Mouse (Mus musculus): ENCODE results near the gene Kalrn.
"Not testable (repeated sequence)": the region's sequence is repeated elsewhere in the genome, so short reads cannot be mapped to it uniquely, and the experiment has no call there.

The Kalrn gene

DNA sequence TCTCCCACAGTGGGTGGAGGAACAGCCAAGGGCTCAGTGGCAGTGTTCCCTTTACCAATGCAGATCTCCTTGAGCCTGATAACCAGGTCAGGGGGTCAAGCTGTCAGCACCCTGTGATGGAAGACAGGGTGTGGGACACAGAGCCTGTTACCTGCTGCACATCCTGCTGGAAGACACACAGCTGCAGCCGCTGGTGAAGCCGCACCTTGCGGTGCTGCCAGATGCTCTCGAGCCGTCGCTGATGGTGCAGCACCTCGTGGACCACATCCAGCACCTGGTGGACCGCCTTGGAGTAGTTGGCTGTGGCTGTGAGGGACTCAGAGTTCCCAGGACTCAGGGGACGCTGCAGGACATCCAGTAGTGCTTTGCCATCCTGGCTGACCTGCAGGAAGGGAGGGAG lies 265.9 kb downstream of the Kalrn start:
- DNase-seq = no peak

DNA sequence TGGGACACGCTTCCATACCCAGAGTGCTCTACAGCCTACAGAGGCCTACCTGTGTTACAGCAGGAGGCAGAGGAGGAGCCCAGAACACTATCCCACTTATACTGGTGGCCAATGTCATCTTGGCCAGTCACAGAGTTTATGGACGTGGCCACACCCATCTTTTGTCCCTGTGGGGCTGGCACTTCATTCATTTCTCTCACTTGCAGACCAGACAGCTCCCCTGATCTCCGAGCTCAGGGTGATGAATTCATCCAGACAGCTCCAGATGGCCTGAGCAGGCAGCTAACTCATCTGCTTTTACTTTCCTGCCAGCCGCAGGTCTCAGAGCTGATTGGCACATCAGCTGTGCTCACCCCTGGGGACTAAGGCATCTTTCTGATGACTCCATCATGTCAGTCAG lies 267.7 kb downstream of the Kalrn start:
- no peak for DNase-seq

DNA sequence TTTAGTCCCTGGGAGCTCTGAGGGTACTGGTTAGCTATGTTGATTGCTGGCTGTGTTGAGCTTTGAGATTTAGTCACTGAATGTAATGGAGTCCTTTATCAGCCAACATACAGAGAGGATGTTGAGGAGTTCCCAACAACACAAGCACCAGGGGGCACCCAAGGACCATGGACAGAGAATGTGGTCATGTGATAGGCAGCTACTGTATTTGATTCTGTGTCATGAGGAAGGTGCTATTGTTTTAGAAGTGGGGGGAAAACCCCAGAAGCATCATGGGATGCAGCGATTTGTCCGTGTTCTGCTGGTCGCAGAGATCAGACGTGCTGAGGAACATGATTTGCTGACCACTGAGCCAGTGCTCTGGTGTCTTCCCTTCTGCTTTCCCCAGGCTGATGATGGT lies 269.5 kb downstream of the Kalrn start:
- not testable (repeated sequence) for DNase-seq

DNA sequence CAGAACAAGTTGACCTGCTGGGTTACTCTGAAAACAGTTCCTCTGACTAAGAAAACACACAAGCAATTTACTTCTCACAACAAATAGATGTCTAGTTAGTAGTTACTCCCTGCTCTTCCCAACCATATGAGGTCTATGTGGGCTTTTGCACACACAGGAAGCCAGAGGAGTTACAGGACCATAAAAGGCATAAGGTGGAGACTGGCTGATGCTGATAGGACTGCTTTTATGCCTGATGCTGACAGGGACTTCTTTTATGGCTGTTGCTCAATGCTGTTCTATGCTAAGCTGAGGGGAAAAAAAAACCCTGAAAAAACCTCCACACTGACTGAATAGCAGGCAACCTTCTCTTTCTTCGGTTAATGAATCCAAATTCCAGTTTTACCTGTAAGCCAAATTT lies 270.8 kb downstream of the Kalrn start:
- no peak for DNase-seq

DNA sequence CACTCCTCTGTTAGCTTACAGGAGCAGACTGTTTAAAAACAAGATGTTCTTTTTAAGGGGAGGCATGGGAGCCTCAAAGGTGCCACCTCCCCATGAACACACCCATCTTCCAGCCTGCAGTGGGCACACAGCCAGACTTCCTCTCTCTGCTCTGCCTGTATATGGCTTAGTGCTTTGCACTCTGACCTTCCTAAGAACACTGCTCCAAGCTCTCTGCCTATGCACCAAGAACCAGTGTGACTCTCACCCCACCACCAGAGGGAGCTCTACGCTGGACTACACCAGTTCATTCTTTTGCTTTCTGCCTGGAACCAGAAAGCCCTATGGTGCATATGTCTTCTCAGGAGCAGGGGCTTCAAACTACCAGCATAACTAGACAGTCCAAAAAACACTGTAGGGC lies 271.3 kb downstream of the Kalrn start:
- peak; percentile 19 for DNase-seq

DNA sequence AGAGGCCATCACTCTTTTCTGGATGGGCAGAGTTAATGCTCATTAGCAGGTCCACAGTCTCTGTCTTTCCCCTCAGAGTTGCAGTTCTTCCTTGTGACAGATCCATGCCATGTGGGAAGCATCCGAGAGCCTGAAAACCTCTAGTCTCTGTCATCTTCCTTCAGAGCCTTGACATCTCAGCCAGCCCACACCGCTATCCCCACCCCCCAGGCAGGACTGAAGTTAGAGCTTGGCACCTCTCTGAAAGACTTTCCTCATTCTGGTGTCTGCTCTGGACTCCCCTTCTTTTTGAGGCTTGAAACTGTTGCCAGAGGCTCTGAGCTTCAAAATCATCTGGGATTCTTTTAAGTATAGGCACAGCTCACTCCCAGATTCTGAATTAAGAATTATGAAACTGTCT lies 274.1 kb downstream of the Kalrn start:
- DNase-seq = no peak

DNA sequence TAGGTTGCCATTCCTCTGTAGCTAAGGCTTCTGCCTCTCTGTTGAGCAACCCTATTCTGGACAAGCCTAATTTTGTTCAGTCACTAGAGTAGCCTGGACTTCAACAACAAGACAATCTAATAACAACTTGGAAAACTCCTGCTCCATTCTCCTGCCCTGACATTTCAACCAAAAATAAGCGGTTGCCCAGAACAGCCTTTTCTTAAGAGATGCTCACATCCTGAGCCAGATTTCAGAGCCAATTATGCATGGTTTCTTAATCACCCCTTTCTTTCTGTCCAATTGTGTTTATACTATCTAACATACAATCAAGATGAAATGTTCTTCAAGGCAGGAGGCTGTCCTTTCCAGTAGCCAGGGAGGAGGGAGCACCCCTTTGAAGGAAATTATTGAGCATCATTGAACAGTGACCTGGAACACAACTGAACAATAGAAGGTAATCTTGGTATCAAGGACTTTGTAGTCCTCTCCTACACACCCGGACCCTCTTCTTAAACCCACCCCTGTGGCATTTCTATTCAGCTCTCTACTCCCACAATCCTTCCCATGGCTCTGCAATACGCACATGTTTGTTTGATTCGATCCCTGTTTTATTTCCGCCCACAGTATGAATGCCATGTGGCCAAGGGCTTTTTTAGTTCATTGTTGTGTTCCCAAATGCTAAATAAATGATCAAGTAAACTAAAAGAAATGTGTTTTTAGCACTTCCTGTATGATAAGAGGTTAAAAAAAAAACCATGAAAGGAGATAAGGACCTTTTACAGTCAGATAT lies 275.2 kb downstream of the Kalrn start:
- no peak for DNase-seq

DNA sequence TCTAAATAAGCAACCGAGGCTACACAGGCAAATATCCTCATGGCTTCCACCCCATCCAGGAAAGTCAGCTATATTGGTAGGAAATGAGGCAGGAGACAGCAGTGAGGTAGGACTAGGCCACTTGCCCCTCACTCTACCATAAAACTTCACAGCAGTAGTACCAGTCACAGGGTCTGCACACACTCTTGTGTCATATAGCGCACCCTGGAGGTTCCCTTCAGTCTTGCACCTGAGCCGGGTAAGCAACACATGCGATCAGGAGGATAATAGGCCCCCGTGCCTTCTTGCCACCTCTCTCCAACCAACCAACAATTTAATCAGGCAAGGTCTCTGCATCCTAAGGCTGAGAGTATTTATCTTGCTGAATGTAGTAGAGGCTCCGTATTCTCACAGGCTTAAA lies 278.8 kb downstream of the Kalrn start:
- DNase-seq = peak; percentile 19

DNA sequence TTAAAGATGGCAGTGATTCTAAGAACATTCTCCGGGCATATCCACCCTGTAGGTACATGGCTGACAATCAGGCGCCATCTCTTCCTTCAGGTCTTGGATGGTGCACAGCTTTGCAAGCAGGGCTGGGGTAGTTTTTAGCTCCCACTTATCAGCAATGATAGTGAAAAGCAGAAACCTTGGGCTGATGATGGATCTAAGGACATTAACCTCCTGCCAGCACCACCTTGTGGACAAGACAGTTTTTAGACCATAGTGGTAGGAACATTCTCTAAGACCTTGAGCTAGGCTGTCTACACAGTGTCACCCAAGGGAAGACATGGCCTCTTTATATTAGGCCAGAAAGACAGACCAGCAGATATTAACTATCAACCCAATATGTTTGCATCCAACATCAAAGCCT lies 279.7 kb downstream of the Kalrn start:
- no peak for DNase-seq

DNA sequence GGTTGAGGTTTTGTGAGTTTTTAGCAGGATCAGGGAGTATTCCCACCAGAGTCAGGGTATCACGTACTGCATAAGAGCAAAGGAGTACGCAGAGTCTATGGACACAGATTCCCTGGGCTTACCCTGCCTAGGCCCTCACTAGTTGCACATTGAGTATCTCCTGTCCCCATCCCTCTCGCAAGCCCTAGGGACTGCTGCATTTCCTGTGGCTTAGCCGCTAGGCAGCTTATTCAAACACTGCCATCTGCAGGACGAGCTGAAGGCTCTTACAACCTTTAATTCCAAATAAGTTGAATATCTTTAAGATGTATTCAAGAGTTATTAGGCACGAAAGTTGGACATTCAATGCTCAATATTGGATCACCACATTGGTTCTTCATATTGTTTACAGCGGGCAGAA lies 283.7 kb downstream of the Kalrn start:
- peak; percentile 44 for DNase-seq

DNA sequence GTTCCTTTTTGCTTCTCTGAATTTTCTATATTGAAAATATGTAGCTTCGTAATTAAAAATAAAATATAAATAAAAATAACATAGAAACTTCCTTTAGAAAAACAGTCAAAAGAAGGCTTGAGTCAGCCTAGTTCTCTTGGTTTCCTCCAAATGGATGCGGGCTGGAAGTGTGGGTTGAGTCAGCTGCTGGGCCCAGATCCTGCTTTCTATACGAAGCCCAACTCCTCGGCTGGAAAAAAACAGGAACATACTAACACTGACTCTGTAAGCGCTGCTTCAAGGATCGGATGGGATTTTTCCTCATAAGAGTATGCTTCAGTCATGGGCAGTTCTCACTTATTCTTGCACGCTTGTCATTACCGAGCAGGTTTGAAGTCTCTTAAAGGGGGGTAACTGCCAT lies 291.3 kb downstream of the Kalrn start:
- DNase-seq = no peak

DNA sequence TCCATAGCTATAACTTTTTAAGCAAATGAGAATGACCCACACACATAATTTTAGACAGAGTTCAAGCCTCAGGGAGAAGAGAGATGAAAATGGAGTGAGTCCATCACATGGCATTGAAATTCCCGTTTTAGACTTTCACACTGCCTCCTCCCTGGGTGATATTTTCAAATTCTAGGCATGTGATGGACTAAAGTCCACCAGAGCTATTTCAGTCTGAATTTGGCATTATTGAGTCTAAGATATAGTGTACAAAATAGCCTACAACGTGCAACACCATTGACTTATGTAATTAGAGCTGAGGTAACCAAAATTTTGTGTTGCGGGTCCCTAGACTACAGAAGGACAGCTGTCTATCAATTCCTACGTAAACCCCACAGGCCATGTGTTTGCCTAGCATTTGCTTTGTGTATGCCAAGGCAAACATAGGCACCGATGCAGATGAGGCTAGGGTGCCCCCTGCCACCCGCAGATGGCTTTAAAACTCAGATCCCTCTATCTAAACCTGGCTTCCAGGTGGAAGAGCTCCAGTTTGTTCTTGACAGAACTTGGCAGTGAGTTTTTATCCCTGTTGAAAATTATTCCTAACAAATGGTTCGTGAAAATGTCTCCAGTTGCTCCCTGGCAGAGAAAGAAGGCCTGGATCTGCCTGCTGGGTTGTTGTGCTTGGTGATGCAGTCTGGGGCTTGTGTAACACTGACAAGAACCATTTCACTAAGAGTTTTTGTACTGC lies 293.5 kb downstream of the Kalrn start:
- DNase-seq = no peak

DNA sequence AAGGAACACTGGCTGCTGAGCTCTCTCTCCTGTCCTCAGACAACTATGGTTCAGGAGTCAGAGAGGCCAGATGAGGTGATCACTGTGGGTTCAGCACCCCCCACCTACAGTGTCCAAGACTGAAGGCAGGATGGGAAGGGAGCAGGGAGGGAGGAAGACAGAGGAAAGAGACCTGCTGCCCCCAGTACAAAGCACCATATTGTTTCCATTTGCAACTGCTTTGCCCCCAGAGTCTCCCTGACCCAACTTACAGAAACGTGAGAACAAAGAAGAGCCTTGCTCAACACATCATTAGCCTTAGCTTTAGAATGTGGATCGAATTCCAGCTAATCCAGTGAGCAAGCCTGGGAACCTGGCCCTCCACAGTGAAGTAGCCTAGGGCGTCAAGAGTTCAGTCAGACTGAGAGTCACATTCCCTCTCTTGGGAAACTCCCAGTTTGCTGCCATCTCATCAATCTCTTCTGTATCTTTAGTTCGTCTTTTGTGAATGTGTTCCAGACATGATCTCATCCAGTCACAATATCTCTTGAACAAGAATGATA lies 295.0 kb downstream of the Kalrn start:
- DNase-seq = no peak

DNA sequence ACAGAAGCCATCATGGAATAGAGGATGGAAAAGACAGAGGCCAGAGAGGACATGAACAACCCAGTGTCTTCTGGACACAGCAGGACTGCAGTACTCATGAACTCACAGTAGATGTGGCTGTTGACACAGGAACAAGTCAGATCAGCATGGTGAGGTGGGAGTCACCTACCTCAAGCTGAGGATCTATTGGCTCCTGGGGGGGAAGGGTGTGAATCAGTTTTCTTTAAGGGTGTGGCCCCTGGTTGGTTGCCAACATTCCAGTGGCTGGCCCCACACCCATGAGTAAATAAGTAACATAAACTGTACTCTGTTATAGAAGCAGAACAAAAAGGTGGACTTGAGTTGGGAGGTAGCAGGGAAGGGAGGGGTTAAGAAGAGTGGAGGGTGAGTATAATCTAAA lies 298.7 kb downstream of the Kalrn start:
- DNase-seq = peak; percentile 47

DNA sequence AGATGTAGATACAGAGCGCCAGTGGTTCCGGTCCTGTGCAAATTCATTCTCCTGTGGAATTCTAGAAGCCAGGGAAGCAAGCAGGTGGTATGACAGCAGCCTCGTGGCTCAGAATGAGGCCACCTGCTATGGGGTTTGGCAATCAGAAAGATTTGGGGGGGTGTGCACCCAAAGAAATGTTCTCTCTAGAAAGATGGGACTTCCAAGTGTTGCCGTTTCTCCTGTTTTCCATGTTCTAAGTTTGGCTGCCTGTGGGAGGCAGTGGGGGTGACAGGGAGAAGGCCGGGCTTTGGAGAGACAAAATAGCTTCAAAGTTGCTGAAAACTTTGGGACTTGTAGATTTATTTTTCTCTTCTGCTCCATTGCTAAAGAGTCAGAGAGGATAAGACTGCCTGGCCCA lies 301.9 kb downstream of the Kalrn start:
- no peak for DNase-seq

DNA sequence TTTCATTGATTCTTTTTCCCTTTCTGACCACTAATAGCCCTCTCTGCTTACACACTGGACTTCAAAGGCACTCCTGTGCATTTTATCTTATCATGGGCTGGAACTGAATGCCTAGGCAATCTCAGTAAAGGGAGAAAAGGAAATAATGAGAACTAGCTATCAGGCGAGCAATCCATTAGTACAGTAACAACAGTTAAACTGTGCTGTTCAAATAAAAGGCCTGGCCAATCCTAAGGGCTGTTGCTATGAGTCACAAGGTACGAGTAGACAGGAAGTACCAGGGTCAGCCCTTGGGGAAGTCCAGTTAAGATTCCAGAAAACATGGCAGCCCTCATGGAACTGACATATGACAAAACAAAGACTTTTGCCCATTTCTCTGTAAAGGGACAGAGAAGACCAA lies 302.7 kb downstream of the Kalrn start:
- no peak for DNase-seq

DNA sequence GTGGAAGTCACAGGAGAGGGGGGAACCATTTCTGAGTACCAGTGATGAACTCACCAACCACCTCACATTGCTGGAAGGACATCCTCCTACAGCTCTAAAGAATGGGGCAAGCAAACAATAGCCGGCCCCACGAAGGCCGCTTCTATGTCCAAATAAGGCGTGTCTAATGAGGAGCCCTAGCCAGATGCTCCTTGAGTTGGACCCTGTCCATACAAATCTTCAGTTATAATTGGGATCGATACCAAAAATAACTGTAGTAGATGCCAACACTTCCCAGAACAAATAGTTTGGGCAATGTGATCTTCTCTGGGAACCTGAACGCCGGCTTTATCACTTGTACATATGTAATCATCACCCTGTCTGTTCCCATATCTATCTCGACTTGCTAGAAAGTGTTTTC lies 303.7 kb downstream of the Kalrn start:
- no peak for DNase-seq

DNA sequence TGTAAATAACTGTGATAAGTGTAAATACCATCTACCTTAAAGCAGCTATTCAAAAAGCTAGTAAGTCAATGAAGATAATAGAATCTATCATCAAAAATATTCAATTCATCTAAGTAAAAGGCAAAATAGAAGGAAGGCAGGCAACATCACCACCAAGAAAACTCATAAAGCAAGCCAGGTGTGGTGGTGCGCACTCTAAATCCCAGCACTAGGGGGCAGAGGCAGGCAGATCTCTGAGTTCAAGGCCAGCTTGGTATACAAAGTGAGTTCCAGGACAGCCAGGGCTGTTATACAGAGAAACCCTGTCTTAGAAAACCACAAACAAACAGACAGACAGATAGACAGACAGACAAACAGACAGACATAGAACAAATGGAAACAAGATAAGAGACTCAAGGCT lies 305.6 kb downstream of the Kalrn start:
- DNase-seq = no peak

DNA sequence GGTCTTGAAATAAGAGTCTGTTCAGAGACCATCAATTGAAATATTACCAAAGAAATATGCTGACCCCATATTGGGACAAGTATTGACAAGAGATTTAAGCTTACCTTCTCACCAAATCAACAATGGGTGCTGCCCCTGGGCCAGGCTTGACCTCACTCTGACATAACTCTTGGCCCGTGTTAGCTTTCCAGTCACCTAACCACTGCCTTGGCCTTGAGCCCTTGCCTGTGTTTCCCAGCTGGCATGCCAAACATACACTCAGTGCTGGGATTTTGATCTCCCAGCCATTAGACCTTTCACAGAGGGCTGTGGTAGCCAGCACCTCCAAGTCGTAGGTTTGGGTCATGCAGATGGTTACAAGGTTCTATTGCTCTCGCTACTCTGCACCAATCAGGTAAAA lies 308.7 kb downstream of the Kalrn start:
- no peak for DNase-seq

DNA sequence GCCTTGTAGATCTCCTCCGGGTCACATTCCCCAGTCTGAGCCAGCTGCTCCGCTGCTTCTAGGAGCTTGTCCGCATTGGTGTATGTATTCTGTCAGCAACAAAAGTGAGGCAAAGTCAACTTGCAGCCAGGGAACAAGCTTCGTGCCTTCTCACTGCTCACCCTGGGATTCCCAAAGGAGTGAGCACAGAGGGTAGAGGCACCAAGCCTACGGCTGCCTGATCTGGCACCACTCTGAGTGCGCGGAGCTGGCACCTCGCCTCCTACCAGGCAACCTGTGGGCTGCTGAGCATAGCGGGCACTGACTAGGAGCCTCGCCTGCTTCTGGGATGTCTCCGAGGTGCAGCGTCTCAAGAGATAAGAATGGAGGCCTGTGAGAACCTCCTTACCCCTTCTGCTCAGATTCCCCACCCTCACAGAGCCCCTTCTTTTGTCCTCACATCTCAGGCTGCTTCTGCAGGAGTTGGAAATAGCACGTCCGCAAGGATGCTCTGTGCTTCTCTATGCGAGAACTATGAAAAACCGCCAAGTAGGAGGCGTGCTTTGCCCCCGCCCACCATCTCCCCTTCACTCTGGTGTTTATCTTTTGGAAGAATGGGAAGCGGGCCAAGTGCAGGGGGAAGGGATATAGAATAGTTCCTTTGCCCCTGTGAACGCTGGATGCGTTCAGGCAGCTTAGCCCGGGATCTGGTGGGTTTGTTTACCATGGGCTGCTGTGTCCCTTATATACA lies 310.4 kb downstream of the Kalrn start:
- DNase-seq = peak; percentile 32

DNA sequence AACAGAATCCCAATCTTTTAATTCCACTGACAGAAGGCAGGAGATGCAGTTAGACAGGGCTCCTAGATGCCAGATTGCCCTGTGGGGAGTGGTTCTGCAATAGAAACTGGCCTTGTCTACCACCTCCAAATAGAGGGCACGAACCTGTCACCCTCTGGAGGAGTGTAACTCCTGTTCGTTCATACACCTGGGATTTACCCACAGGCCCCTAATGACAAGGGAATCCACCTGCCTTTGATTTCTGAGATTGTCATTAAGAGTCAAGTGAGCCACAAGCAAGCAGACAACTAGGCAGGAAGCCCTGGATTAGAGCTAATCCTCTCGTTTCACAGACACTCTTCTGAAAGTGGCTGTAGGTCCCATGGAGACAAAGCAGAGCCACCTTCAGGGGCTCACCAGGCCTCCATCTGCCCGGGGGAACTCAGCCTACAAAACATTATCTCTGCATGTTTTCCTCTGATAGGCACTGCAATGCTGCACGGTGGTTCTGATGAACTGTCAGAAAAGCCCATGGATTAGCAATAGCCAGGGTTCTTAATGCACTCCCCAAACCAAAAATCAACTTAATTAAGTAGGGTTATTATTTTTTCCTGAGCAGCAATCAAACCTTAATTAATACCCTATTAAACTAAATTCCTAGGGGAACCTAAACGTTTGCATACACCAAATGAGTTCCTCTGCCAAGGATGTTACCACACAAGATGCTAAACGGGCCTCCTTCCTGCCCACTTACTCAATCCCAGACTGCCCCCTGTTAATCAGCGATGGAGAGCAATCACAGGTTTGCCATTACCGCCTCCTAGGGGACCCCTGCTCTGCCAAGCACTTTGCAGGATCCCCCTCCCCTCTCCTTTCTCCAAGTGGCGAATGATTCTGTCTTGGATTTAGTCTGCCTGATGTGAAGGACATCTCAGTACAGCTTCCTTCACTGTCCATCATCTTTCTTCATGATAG lies 312.1 kb downstream of the Kalrn start:
- no peak for DNase-seq

DNA sequence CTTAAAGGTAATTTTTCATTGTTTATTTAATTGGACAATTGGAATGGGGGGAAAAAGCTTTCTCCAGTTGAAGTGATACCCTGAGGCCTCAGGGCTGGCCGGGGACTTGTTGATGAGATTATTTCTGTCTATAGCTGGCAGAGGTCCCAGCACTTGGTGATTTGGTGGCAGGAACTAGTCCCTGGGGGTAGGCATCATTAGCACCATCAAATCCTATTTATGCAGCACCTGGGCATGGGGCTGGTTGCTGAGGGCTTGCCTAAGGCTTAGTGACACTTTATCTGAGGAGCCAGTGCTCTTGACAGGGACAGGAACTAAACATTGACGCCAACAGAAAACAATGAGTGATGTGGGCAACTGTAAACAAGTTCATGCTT lies 318.7 kb downstream of the Kalrn start:
- no peak for DNase-seq

Data from kidney, postnatal 10 days (tissue).